9 mouse cellular contexts compared by ENCODE assay signal in the genomic region with DNA sequence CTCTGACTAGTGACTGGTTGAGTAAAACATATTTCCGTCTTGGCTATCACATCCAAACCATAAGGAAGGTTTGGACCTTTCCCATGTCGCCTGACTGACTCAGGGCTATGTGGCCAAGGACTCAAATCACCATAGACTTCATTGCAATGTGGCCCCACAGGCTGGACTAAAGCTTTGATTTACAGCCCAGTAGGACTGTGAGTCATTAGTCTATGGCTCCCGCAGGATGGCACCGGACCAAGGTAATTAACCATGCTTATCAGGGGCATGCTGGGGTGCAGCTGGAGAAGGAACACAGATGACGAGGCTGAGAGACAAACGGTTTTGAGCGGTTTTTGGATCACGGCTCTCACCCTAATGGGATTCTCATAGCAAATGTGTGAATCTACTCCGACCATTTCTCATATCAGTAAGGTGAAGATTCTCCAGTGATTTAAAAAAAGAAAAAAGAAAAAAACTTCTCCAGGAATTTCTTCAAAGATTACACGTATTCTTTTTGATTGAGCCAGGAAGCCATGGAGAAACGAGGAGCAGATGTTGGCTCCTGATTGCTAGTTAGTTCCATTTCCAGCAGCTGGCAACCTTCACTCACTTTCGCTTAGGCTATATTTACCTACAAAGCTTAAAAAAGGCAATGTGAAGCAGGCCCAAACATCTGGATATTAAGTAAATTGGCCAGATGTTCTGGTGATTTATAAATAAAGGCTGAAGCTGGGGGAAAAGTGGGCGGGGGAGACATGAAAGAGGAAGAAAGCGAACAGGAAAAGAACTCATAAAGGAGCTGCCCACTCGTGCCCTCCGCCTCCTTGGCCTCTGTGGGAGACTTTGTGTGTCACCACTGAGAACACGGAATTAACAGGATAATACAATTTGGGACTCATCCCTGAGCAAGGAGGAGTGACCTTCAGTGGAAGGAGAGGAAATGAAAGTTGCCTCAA. TPM values are rescaled to one million over a fixed set of nuclear protein-coding genes. Genes with fewer than 3 reads are reported as not detected.
A peak's percentile ranks its signal among the peaks of the same experiment; 100 is the strongest.
DNase-seq lines count a peak whose midpoint lies in the region; ATAC-seq lines count a peak whose summit lies in the region.
"Had no signal": no experiment of that assay in that cellular context is flagged by ENCODE, and none has a peak within 500 bp of the region (broad histone marks: within the 10 kb centered on the region; RNA-seq: fewer than 3 reads in every experiment).

No protein-coding gene starts in this region.

- no peak overlapping the region for H3K4me3 ChIP-seq in embryonic facial prominence, embryonic 15.5 days (replicated peaks)
- no peak overlapping the region for H3K4me3 ChIP-seq in midbrain, embryonic 15.5 days
- H3K4me3 ChIP-seq: liver, embryonic 15.5 days had no signal

- peak; percentile 33 for DNase-seq in embryo, embryonic 10.5 days (ENCODE audit: low spot score)
- DNase-seq in embryo, embryonic 11 days: no peak
- peak; percentile 38 for DNase-seq in ovary, adult 18-20 months (ENCODE audit: low spot score)
- no peak for DNase-seq in ovary, postnatal 10 days (ENCODE audit: low spot score)
- DNase-seq in lung, postnatal 10 days: peak; percentile 64

- H3K9me3 ChIP-seq in embryonic facial prominence, embryonic 15.5 days (replicated peaks): no peaks in the 10 kb centered on the region
- no peaks in the 10 kb centered on the region for H3K9me3 ChIP-seq in midbrain, embryonic 15.5 days
- H3K9me3 ChIP-seq: liver, embryonic 15.5 days had no signal

- peaks cover 11% of the 10 kb centered on the region; the same call in 1 of the 2 replicates for H3K4me1 ChIP-seq in embryonic facial prominence, embryonic 15.5 days
- H3K4me1 ChIP-seq in midbrain, embryonic 15.5 days: peaks cover 8% of the 10 kb centered on the region

- H3K27ac ChIP-seq in embryonic facial prominence, embryonic 15.5 days (replicated peaks): peak overlapping the region; percentile 44; the same call in 1 of the 2 replicates
- H3K27ac ChIP-seq in midbrain, embryonic 15.5 days: no peak overlapping the region
- H3K27ac ChIP-seq: liver, embryonic 15.5 days had no signal

- peak overlapping the region; percentile 27; the same call in 1 of the 2 replicates for H3K4me2 ChIP-seq in embryonic facial prominence, embryonic 15.5 days (replicated peaks)
- H3K4me2 ChIP-seq in midbrain, embryonic 15.5 days: no peak overlapping the region
- H3K4me2 ChIP-seq: liver, embryonic 15.5 days had no signal

- no peaks in the 10 kb centered on the region for H3K27me3 ChIP-seq in embryonic facial prominence, embryonic 15.5 days
- no peaks in the 10 kb centered on the region for H3K27me3 ChIP-seq in midbrain, embryonic 15.5 days (replicated peaks)
- H3K27me3 ChIP-seq: liver, embryonic 15.5 days had no signal

- no peaks in the 10 kb centered on the region for H3K36me3 ChIP-seq in embryonic facial prominence, embryonic 15.5 days
- no peaks in the 10 kb centered on the region for H3K36me3 ChIP-seq in midbrain, embryonic 15.5 days (replicated peaks)
- H3K36me3 ChIP-seq: liver, embryonic 15.5 days had no signal

- no peak; the same call in 1 of the 2 replicates for ATAC-seq in embryonic facial prominence, embryonic 15.5 days (ENCODE audit: insufficient number of reproducible peaks, low FRiP score, low TSS enrichment, low read depth)
- ATAC-seq in megakaryocyte progenitor cell, adult 5-6 weeks (replicated peaks; ENCODE audit: poor library complexity): no peak
- ATAC-seq in midbrain, embryonic 15.5 days (replicated peaks): no peak

- WGBS in embryonic facial prominence, embryonic 15.5 days: 25% methylated on average over 17 of the region's 17 CpGs
- 59% methylated on average over 17 of the region's 17 CpGs for WGBS in midbrain, embryonic 15.5 days

- no peak overlapping the region for H3K9ac ChIP-seq in embryonic facial prominence, embryonic 15.5 days
- no peak overlapping the region for H3K9ac ChIP-seq in midbrain, embryonic 15.5 days
- H3K9ac ChIP-seq: liver, embryonic 15.5 days had no signal

RNA-seq across cellular contexts. Expression of a gene that starts 26.2 kb away (rescaled TPM):
- polyA plus RNA-seq in embryonic facial prominence, embryonic 15.5 days (2015; fragmentation: Nextera tagmentation; extraction: Ambion mirVana): 12.6 and 12.8 TPM in 2 replicates
- total RNA-seq in megakaryocyte progenitor cell, adult 5-6 weeks (2015): 0.84 and 1.5 TPM in 2 replicates
- total RNA-seq in megakaryocyte progenitor cell, adult 5-6 weeks (2017): 2.0 and 2.3 TPM in 2 replicates
- 28.2 and 28.7 TPM in 2 replicates for polyA plus RNA-seq in midbrain, embryonic 15.5 days (2015; fragmentation: Nextera tagmentation; extraction: Ambion mirVana)

Comparison
In these comparisons a context has a peak if more than half of its experiments do, and no peak if none do; other contexts are left out.
1. DNase-seq: peak in embryo, embryonic 10.5 days (single experiment), ovary, adult 18-20 months (single experiment) and lung, postnatal 10 days (single experiment); none in embryo, embryonic 11 days (single experiment) and ovary, postnatal 10 days (single experiment).